Mouse (Mus musculus) urinary bladder, postnatal 10 days (tissue): ENCODE results near the gene Zfp92.
"Not testable (repeated sequence)": the region's sequence is repeated elsewhere in the genome, so short reads cannot be mapped to it uniquely, and the experiment has no call there.

Source experiments
- DNase-seq: peaks from one replicate; pipeline ENCODE4 v3.0.0; 2022; ENCODE audit warnings: low spot score

Zfp92 gene

GRCm38 (mm10) chrX:73410880-73411517 is at the start of gene Zfp92:
TSS of gene Zfp92 (plus strand) at chrX:73411096.
- no peak for DNase-seq

GRCm38 (mm10) chrX:73363291-73363690 is 47.6 kb upstream of the Zfp92 start:
- DNase-seq = no peak

GRCm38 (mm10) chrX:73384419-73384818 is 26.5 kb upstream of the Zfp92 start:
- DNase-seq = no peak

- DNase-seq = no peak
Observed at GRCm38 (mm10) chrX:73384924-73385323, 26.0 kb upstream of the Zfp92 start.

GRCm38 (mm10) chrX:73391481-73391880 is 19.4 kb upstream of the Zfp92 start:
- no peak for DNase-seq

GRCm38 (mm10) chrX:73396446-73396845 is 14.4 kb upstream of the Zfp92 start:
- DNase-seq = no peak

GRCm38 (mm10) chrX:73398636-73399035 is 12.3 kb upstream of the Zfp92 start, which contains the start of gene Gm18336:
TSS of gene Gm18336 (minus strand) at chrX:73398736.
- not testable (repeated sequence) for DNase-seq

GRCm38 (mm10) chrX:73400951-73401350 is 9.9 kb upstream of the Zfp92 start:
- DNase-seq = no peak

- DNase-seq = no peak
Observed at GRCm38 (mm10) chrX:73401616-73402015, 9.3 kb upstream of the Zfp92 start.

- DNase-seq = no peak
Observed at GRCm38 (mm10) chrX:73412767-73413166, 1.9 kb downstream of the Zfp92 start.

- DNase-seq = no peak
Observed at GRCm38 (mm10) chrX:73430036-73430435, 19.1 kb downstream of the Zfp92 start.

GRCm38 (mm10) chrX:73432850-73433249 is 22.0 kb downstream of the Zfp92 start:
- DNase-seq = no peak

GRCm38 (mm10) chrX:73435252-73435651 is 24.4 kb downstream of the Zfp92 start, which contains the start of gene Trex2:
TSS of gene Trex2 (minus strand) at chrX:73435344.
- DNase-seq = no peak

- no peak for DNase-seq
Observed at GRCm38 (mm10) chrX:73441428-73441827, 30.5 kb downstream of the Zfp92 start.

- DNase-seq = peak; percentile 11
Observed at GRCm38 (mm10) chrX:73451949-73452348, 41.1 kb downstream of the Zfp92 start.

- peak; percentile 69 for DNase-seq
Observed at GRCm38 (mm10) chrX:73458877-73459392, 48.0 kb downstream of the Zfp92 start, which contains the start of gene Haus7. TSS of gene Haus7 (minus strand) at chrX:73459044.

GRCm38 (mm10) chrX:73460792-73461191 is 49.9 kb downstream of the Zfp92 start:
- no peak for DNase-seq

- no peak for DNase-seq
Observed at GRCm38 (mm10) chrX:73465483-73466186, 54.7 kb downstream of the Zfp92 start.

- DNase-seq = no peak
Observed at GRCm38 (mm10) chrX:73467446-73468241, 56.7 kb downstream of the Zfp92 start.

- DNase-seq = no peak
Observed at GRCm38 (mm10) chrX:73468330-73468729, 57.4 kb downstream of the Zfp92 start.

- DNase-seq = no peak
Observed at GRCm38 (mm10) chrX:73468752-73469151, 57.9 kb downstream of the Zfp92 start.

GRCm38 (mm10) chrX:73471764-73472163 is 60.9 kb downstream of the Zfp92 start:
- no peak for DNase-seq
